Comparison of ENCODE assay signal across 8 mouse cellular contexts in the genomic region with DNA sequence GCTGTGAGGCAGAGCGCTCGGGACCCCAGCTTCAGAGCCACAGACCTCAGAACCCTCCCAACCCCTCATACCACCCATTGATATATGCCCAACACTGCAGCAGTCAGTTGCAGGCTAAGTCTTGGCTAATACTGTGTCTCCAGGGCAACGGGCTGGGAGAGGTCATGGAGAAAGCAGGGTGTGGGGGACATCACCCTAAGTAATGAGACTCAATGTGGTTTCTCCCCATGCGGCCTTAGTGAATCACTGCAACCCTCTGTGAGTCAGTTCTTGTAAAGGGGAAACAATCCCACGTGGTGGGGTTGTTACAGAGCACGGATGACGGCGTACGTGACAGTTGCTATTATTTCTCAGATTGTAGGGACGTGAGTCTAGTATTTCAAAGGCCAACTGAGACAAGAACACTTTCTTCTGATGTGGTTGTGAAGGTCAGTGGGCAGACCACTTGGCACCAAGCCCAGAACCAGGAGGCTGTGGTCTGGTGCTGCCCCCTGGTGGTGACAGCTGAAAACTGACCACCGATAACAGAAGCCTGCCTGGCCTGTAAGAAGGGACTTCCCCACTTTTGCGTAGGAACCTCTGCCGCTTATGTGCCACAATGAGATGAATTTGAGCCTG. TPM values are rescaled to one million over a fixed set of nuclear protein-coding genes. Genes with fewer than 3 reads are reported as not detected.
DNase-seq lines count a peak whose midpoint lies in the region; ATAC-seq and TF ChIP-seq lines count a peak whose summit lies in the region.

No protein-coding gene starts in this region.

- no peak for ATAC-seq in heart, embryonic 12.5 days (ENCODE audit: insufficient number of reproducible peaks, low FRiP score)
- ATAC-seq in intestine, postnatal 0 days: peak; percentile 68
- ATAC-seq in midbrain, embryonic 16.5 days: peak; percentile 29; the same call in 1 of the 2 replicates

- TF ChIP-seq CTCF in intestine, postnatal 0 days (IDR thresholded peaks at IDR 0.05; ENCODE audit: low read depth): peak; percentile 96

- H3K4me3 ChIP-seq in heart, embryonic 12.5 days: no peak overlapping the region
- H3K4me3 ChIP-seq in intestine, postnatal 0 days (ENCODE audit: low read depth, low read length): no peak overlapping the region
- H3K4me3 ChIP-seq in limb, embryonic 10.5 days: no peak overlapping the region
- H3K4me3 ChIP-seq in midbrain, embryonic 16.5 days (ENCODE audit: low read depth, low read length): no peak overlapping the region

- H3K9me3 ChIP-seq in heart, embryonic 12.5 days (replicated peaks): no peaks in the 10 kb centered on the region
- no peaks in the 10 kb centered on the region for H3K9me3 ChIP-seq in intestine, postnatal 0 days (ENCODE audit: control insufficient read depth)
- no peaks in the 10 kb centered on the region for H3K9me3 ChIP-seq in limb, embryonic 10.5 days (replicated peaks)
- H3K9me3 ChIP-seq in midbrain, embryonic 16.5 days (replicated peaks; ENCODE audit: control insufficient read depth, low read length, poor library complexity, severe bottlenecking): no peaks in the 10 kb centered on the region

- H3K9ac ChIP-seq in heart, embryonic 12.5 days: no peak overlapping the region
- H3K9ac ChIP-seq in intestine, postnatal 0 days (ENCODE audit: low read depth, low read length): no peak overlapping the region
- H3K9ac ChIP-seq in midbrain, embryonic 16.5 days (ENCODE audit: low read depth, low read length): no peak overlapping the region

- peak; percentile 85 to 93 for DNase-seq in heart, adult 18-20 months
- DNase-seq in embryo, embryonic 10 days (ENCODE audit: low spot score): peak; percentile 80
- peak; percentile 79 for DNase-seq in gastrocnemius, postnatal 14 days
- peak; percentile 87 for DNase-seq in limb, embryonic 10.5 days (ENCODE audit: low spot score)
- DNase-seq in spleen, adult 18-20 months: peak; percentile 69 to 82

- H3K36me3 ChIP-seq in heart, embryonic 12.5 days: peaks cover 48% of the 10 kb centered on the region
- H3K36me3 ChIP-seq in intestine, postnatal 0 days (ENCODE audit: control insufficient read depth, insufficient read depth): peaks cover 52% of the 10 kb centered on the region
- H3K36me3 ChIP-seq in limb, embryonic 10.5 days: no peaks in the 10 kb centered on the region
- no peaks in the 10 kb centered on the region for H3K36me3 ChIP-seq in midbrain, embryonic 16.5 days (ENCODE audit: control insufficient read depth, insufficient read depth, low read length)

- no peak overlapping the region for H3K4me2 ChIP-seq in heart, embryonic 12.5 days
- no peak overlapping the region for H3K4me2 ChIP-seq in intestine, postnatal 0 days (replicated peaks; ENCODE audit: low read depth)
- H3K4me2 ChIP-seq in midbrain, embryonic 16.5 days (ENCODE audit: low read length): no peak overlapping the region

- peaks cover 13% of the 10 kb centered on the region for H3K4me1 ChIP-seq in heart, embryonic 12.5 days (replicated peaks)
- H3K4me1 ChIP-seq in intestine, postnatal 0 days (replicated peaks; ENCODE audit: control insufficient read depth, insufficient read depth, low read length): no peaks in the 10 kb centered on the region
- H3K4me1 ChIP-seq in limb, embryonic 10.5 days: peaks cover 6% of the 10 kb centered on the region
- 0 out of 2 replicates have a peak, but pooled peaks cover 2% of the 10 kb centered on the region for H3K4me1 ChIP-seq in midbrain, embryonic 16.5 days (ENCODE audit: control insufficient read depth, insufficient read depth, low read length)

- no peak overlapping the region for H3K27ac ChIP-seq in heart, embryonic 12.5 days (ENCODE audit: poor library complexity, severe bottlenecking)
- H3K27ac ChIP-seq in intestine, postnatal 0 days (ENCODE audit: low read depth, low read length): no peak overlapping the region
- no peak overlapping the region for H3K27ac ChIP-seq in limb, embryonic 10.5 days
- H3K27ac ChIP-seq in midbrain, embryonic 16.5 days (ENCODE audit: low read length): no peak overlapping the region

- no peaks in the 10 kb centered on the region for H3K27me3 ChIP-seq in heart, embryonic 12.5 days (replicated peaks)
- no peaks in the 10 kb centered on the region for H3K27me3 ChIP-seq in intestine, postnatal 0 days (replicated peaks; ENCODE audit: control insufficient read depth, insufficient read depth, low read length)
- H3K27me3 ChIP-seq in limb, embryonic 10.5 days (ENCODE audit: low read depth, poor library complexity, severe bottlenecking): no peaks in the 10 kb centered on the region
- no peaks in the 10 kb centered on the region for H3K27me3 ChIP-seq in midbrain, embryonic 16.5 days (ENCODE audit: control insufficient read depth, insufficient read depth, low read depth, low read length)

- intact Hi-C loops in gastrocnemius, postnatal 14 days (cut with DNase I; ENCODE audit: low total_unique reads): no loop called here

- 33% methylated on average over 13 of the region's 13 CpGs for WGBS in heart, embryonic 12.5 days
- WGBS in intestine, postnatal 0 days: 33% methylated on average over 13 of the region's 13 CpGs
- WGBS in limb, embryonic 10.5 days: 61% methylated on average over 13 of the region's 13 CpGs
- WGBS in midbrain, embryonic 16.5 days: 35% methylated on average over 13 of the region's 13 CpGs

RNA-seq across cellular contexts. Expression of a gene that starts 10.3 kb away (rescaled TPM):
- 100 to 1,000 TPM; 145 to 150 TPM for total RNA-seq in heart, adult 18-20 months (2021)
- polyA plus RNA-seq in heart, embryonic 12.5 days (2016; fragmentation: Nextera tagmentation; extraction: Ambion mirVana): 76.4 and 81.2 TPM in 2 replicates
- 10 to 100 TPM; 48.0 to 48.7 TPM for total RNA-seq in gastrocnemius, postnatal 14 days (2021)
- polyA plus RNA-seq in intestine, postnatal 0 days (2015; fragmentation: Nextera tagmentation; extraction: Ambion mirVana): 105 and 117 TPM in 2 replicates
- polyA plus RNA-seq in limb, embryonic 10.5 days (2016; fragmentation: Nextera tagmentation; extraction: Ambion mirVana): 23.6 and 29.2 TPM in 2 replicates
- 26.5 and 27.6 TPM in 2 replicates for polyA plus RNA-seq in midbrain, embryonic 16.5 days (2015; fragmentation: Nextera tagmentation; extraction: Ambion mirVana)

RNA-seq across cellular contexts. Expression of a gene that starts 18.2 kb away (rescaled TPM):
- total RNA-seq in heart, adult 18-20 months (2021): 100 to 1,000 TPM; 122 to 123 TPM
- polyA plus RNA-seq in heart, embryonic 12.5 days (2016; fragmentation: Nextera tagmentation; extraction: Ambion mirVana): 51.0 and 55.8 TPM in 2 replicates
- 10 to 100 TPM; 12.4 to 16.8 TPM for total RNA-seq in gastrocnemius, postnatal 14 days (2021)
- polyA plus RNA-seq in intestine, postnatal 0 days (2015; fragmentation: Nextera tagmentation; extraction: Ambion mirVana): 108 and 111 TPM in 2 replicates
- polyA plus RNA-seq in limb, embryonic 10.5 days (2016; fragmentation: Nextera tagmentation; extraction: Ambion mirVana): 22.2 and 23.3 TPM in 2 replicates
- polyA plus RNA-seq in midbrain, embryonic 16.5 days (2015; fragmentation: Nextera tagmentation; extraction: Ambion mirVana): 19.3 and 22.3 TPM in 2 replicates

RNA-seq across cellular contexts. Expression of a gene that starts 43.0 kb away (rescaled TPM):
- total RNA-seq in heart, adult 18-20 months (2021): 1 to 10 TPM in 1 of 2 experiments, under 1 TPM in 1; 0.55 to 1.3 TPM
- polyA plus RNA-seq in heart, embryonic 12.5 days (2016; fragmentation: Nextera tagmentation; extraction: Ambion mirVana): 0.63 and 0.80 TPM in 2 replicates
- total RNA-seq in gastrocnemius, postnatal 14 days (2021): under 1 TPM; 0.16 to 0.51 TPM
- polyA plus RNA-seq in intestine, postnatal 0 days (2015; fragmentation: Nextera tagmentation; extraction: Ambion mirVana): 0.65 and 1.3 TPM in 2 replicates
- polyA plus RNA-seq in limb, embryonic 10.5 days (2016; fragmentation: Nextera tagmentation; extraction: Ambion mirVana): 0.45 and 0.51 TPM in 2 replicates
- polyA plus RNA-seq in midbrain, embryonic 16.5 days (2015; fragmentation: Nextera tagmentation; extraction: Ambion mirVana): 0.38 and 0.68 TPM in 2 replicates

RNA-seq across cellular contexts. Expression of a gene that starts 57.7 kb away (rescaled TPM):
- total RNA-seq in heart, adult 18-20 months (2021): 10 to 100 TPM; 70.1 to 70.9 TPM
- polyA plus RNA-seq in heart, embryonic 12.5 days (2016; fragmentation: Nextera tagmentation; extraction: Ambion mirVana): 0.89 and 1.4 TPM in 2 replicates
- total RNA-seq in gastrocnemius, postnatal 14 days (2021): 10 to 100 TPM; 41.7 to 45.1 TPM
- polyA plus RNA-seq in intestine, postnatal 0 days (2015; fragmentation: Nextera tagmentation; extraction: Ambion mirVana): 1.7 and 2.3 TPM in 2 replicates
- 1.1 and 1.3 TPM in 2 replicates for polyA plus RNA-seq in limb, embryonic 10.5 days (2016; fragmentation: Nextera tagmentation; extraction: Ambion mirVana)
- polyA plus RNA-seq in midbrain, embryonic 16.5 days (2015; fragmentation: Nextera tagmentation; extraction: Ambion mirVana): 20.8 TPM in 2 replicates
